Mouse (Mus musculus) layer of hippocampus, postnatal 14 days (tissue): ENCODE data around the gene G0s2. TPM values are rescaled to one million over a fixed set of nuclear protein-coding genes. Genes with fewer than 3 reads are reported as not detected.

Experiments used
- DNase-seq, 2 experiments: peaks; one replicate each; pipeline ENCODE4 v3.0.0; 2021 to 2022; ENCODE audit warnings: low spot score in 2 of 2, mixed read lengths in 1 of 2
- long read RNA-seq, 2 experiments: library from polyadenylated mRNA; stranded (forward); transcript quantifications; one replicate each; pipeline ENCODE4 v2.0.0; 2021
- total RNA-seq, 2 experiments: library from RNA; stranded (reverse); gene quantifications; 2 replicates each; pipeline ENCODE4 v1.2.3; 2021

G0s2 gene
- 10 to 100 TPM in 1 of 2 experiments, 1 to 10 TPM in 1; 9.3 to 12.1 TPM for total RNA-seq
- long read RNA-seq, experiment 1, transcript G0s2-201 (2 exons, 871 nt), result major isoform, 5 of 5 reads
- long read RNA-seq, experiment 1, partial matches to known transcripts, result 0 of 5 reads
- long read RNA-seq, experiment 1, other reads (novel, unspliced or antisense), result 0 of 5 reads
- long read RNA-seq, experiment 2, transcript G0s2-201 (2 exons, 871 nt), result major isoform, 8 of 8 reads
- long read RNA-seq, experiment 2, partial matches to known transcripts, result 0 of 8 reads
- long read RNA-seq, experiment 2, other reads (novel, unspliced or antisense), result 0 of 8 reads

DNA sequence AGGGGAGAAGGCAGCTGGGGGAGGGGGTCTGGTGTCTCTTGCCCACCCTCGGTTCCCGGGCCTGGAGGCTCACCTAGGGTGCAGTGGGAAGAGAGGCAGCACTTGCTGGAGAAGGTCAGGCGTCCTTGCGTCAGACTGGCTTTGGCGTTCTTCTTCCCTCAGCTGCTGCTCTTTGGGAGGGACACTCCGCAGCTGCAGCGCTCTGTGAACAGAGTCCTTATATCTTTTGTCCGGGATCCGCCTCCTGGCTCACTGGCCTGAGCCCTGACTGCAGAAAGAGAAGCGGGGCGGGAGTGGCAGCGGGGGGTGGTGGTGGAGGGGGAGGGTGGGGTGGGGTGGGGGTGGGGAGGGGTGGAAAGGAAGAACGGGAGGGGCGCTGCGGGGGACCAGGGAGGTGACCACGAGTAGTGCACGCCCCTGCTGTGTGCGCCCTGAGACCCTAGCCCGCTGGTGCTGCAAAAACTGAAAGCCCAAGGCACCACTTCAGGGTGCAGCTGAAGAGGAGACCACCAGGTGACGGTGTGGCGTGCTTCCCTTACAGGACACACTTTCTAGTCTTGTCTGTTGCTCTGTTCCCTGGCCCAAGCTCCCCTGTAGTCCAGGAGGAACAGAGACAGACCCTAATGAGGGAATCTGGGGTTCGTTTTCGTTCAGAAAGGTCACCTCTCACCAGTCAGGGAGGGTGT lies at the start of gene G0s2:
TSS of gene G0s2 (minus strand) at position 302 of the 686 bp plus-strand sequence.
- peak; percentile 53 to 69 for DNase-seq

DNA sequence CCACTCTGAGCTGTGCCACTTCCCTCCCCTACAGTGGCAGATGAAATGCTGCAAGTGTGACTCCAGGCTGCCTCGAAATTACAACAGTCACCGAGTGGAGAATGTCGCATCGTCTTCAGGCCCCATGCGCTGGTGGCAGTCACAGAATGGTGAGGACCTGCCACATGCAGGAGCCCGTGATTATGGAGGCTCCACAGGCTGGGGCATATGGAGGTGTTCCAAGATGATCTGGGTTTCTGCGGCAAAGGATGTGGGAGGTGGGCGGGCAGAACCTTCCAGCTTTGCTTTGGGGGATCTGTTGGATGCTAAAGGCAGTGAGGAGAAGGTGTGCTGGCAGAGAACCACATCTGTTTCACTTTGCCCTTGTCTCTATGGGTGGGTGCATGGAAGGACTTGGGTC lies 47.4 kb upstream of the G0s2 start:
- no peak for DNase-seq

DNA sequence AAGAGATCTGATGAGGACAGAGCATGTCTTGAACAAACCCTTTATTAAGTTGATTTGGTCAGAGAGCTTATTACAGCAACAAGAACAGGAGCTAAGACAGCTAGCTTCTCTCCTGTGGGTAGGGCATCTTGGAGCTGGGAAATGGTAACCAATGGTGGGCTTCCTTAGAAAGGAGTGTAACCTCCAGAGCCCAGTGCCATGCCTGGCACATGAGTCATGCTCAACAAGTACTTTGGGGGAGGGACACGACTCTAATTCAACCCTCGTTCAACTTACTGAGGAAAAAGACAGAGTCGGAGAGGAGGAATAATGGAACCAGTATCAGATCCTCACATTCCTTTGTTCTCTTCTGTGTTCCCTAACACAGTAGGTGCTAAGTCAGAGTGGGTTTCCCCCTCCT lies 46.7 kb upstream of the G0s2 start:
- DNase-seq, result no peak

DNA sequence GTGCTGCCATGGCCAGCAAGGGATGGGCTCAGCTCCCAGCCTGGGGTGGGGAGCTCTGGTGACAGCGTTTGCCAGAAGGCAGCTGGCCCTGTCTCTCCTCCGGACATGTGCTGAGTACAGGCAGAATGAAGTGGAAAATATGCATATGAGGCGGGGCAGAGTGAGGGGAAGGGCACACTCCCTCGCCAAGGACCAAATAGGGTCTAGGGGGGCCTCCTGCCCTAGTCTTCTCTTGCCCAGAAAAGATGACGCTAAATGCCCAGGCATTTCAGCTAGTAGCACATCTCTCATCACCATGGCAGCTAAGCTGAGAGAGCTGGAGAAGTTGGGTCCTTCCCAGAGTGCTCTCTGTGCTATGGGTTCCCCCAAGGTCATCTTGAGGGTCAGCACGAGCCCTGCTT lies 44.1 kb upstream of the G0s2 start:
- DNase-seq, result peak in 1 of 2 experiments; percentile 77

DNA sequence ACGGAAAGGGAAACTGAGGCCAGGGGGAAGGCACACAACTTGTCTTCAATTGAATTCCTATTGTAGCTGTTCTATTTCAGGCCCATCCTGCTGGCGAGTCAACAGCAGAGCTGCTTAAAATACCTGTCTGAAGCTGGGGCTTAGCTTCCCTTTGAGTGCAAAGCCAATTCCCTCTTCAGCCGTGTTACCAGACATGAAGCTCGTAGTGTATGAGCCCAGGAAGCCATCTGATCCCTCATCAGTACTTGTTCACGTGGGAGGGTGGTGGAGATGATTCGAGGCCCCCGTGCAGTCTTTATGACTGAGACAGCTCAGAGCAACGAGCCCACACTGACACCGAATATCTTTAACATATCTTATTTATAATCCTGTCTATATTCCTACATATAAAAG lies 43.3 kb upstream of the G0s2 start:
- DNase-seq, result no peak

DNA sequence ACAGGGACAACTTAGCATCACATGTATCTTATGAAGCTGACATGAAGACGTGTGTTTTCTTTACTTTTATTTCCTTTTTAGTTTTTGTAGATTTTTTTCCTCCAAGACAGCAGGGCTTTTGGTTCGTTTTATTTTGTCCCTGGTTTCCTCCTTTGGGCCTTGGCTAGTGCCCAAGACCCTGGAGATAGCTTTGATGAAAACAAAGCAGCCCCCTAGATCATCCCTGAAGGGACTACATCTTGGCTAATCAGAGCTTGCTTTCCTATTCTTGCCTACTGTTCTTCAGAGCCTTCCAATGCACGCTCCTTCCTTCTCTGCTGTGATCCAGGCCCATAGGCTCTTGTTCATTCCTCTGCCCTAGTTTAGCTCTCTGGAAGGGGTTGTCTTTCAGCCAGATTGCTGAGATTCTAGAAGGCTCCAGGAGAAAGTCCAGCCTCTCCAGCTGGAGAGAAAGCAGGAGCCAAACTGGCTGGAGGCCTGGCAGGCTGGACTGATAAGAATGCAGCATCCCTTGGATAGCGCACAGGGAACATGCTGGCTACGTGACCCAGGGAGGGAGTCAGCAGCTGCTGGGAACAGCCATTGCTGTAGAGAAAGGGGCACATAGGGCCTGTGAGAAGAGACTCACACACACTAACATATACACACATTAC lies 42.8 kb upstream of the G0s2 start:
- DNase-seq, result peak in 1 of 2 experiments; percentile 71

DNA sequence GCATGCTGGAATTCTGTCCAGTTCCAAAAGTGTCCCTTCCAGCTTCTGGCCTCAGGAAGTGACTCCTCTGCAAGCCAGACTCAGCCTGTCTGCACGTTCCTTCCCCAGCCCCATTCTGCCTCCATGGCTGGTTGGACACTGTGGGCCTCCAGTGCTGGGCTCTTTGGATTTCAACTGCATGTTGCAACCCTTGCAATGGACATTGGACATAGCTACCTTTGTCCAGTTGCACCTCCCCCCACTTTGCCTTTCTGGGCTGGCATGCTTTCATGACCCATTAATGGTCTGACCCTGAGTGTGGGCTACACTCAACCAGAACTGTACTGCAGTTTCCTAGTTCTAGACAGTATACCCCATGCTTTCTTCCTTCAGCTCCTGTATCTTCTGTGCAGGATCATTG lies 38.6 kb upstream of the G0s2 start:
- no peak for DNase-seq

DNA sequence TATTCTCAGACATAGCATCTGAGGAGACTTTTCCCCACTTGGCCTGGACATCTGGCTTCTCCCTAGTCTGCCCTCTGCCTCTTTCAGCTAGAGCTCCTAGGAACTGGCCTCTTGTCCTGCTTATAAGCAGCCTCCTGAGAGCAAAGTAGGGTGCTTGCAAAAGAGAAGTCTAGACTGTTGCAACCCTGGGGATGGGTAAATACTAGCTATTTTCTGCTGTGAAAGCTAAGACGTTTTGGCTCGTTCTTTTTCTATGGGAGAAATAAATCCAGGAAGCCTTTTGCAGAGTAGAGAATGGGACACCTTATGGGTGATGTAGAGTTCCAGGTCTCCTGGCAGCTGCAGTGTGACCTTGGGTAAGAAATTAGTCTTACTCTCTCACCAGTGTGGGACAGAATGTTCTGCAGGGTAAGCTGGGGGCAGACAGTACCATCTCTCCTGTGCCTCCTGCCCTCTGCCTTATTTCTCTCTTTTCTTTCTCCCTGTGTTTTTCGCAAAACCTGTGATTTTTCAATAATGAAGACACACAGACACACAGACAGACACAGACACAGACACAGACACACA lies 37.6 kb upstream of the G0s2 start:
- DNase-seq, result no peak

DNA sequence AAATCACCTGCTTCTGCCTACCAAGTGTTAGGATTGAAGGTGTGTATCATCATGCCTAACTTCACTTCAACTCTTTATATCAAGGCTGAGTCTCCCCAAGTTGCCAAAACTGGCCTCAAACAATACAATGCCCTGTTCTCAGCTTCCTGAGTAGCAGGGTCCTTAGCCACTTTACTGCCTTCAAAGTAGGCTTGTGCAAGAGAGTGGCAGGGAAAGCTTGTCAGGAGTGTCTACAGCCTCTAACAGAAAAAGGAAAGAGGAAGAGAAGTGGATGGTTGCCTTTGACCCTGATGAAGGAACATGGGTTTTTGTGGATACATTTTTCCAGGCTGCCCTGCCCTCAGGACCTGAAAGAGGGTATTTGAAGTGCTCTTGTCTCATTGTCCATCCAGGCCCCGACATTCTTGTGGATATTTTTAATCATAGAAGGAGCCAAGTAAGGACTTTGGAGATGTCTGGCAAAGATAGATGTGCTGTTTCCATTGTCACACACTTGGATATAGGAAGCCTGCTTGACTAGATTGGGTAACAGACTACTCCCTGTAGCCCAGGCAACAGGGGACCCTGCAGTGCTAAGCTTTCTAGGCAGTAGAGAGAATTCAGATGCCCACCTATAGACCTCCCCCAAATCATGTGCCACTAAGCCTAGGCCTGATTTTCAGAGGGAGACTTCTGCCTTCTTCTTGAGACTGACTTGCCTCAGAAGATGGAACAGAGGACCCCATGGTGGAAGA lies 36.9 kb upstream of the G0s2 start:
- DNase-seq, result no peak

DNA sequence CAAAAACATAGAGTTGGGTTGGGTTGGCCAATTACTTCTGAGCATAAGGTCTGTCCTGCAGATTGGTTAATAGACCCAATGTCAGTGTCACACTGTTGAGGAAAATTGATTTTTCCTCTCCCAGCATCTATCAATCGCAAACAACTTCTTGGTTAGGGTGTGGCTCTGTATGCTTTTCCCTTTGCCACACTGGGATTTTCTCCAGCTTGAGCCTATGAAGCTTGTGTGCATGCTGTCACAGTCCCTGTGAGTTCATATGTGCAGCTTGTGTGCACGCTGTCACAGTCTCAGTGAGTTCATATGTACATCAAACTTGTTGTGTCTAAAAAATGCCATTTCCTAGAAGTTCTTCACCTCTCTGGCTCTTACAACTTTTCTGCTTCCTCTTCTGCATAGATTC lies 33.8 kb upstream of the G0s2 start:
- DNase-seq, result no peak

DNA sequence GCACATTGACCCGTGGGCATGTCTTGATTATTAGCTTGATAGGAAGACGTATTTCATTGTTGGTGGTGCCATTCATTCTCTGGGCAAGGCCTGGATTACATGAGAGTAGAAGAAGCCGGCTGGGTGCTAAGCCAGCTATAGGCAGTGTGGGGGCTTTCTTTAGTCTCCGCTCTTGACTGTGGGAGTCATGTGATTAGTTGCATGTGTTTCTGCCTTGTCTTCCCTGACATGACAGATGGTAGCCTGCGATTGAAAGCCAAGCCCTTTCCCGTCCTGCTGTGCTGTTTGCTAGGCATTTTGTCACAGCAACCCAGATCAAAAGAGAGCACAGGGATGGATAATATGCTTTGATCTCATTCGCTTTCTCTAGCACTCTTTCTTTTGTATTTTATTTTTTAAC lies 32.4 kb upstream of the G0s2 start:
- peak in 1 of 2 experiments; percentile 67 for DNase-seq

DNA sequence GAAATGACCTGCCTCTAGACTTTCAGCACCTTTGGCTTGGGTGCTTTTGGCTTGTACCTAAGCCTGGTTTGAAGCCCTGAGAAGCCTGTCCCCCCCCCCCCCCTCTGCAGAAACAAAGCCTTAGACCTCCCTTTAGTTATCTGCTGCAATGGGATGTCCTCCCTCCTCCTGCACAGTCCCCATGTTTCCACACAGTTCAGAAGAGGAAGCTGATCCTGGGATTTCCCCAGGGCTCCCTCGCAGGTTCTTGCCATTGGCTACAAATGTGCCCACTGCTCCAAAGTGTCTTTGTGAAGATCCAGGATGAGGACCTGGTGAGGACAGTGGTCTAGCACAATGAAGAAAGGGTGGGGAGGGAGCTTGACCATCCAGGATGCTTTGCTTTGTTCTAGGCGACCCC lies 30.1 kb upstream of the G0s2 start:
- no peak for DNase-seq

DNA sequence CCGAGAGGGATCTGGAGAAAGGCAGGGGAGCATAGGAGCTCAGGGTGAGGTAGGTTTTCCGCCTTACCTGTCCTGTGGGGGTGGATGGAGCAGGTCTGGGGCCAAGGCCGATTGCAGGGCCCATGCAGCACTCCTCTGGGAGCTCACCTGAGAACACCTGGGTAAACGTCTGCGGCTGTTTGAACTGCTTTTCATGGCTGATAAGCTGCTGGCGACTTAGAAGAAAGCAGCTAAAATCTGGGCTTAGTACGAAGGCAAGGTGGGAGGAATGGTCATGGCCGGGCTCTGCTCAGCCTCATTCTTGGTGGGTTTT lies 29.0 kb upstream of the G0s2 start:
- no peak for DNase-seq

DNA sequence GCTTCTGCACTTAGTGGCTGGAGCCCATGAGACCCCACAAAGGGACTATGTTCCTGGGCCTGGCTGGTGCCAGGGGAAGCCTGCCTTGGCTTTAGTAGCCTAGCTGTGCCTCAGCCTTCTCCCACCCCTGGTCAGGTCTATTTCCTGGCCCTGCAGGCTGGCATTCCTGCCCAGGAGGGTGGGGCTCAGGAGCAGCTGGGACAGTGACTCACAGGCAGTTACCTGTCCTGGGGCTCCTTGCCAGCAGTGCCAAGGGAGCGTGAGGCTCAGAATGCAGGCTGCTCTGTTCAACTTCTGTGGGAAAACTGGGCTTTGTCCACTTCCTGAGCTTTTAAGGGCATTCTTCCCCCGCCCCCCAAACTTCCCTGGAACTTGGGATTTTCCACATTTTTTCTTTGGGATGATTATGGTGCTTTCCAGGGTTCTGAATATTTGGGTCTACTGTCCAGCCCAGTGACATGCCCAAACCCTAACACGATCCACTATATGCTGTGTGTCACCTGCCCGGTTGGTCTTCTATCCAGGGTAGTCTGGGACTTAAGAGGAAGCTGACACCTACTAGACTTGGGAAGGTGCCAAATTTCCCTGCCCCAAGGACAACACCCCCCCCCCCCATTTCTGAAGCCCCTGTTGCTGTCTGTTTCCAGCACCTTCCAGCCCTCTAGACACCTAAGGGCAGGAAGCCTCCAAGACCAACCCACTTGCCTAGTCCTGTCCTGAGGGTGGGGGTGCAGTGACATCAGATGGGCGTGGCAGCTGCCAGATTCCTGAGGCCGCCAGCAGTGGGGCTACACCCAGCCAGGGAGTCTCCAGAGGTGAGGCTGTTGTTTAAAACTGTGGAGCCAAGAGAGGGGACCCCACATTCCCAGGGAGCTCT lies 28.4 kb upstream of the G0s2 start:
- no peak for DNase-seq

DNA sequence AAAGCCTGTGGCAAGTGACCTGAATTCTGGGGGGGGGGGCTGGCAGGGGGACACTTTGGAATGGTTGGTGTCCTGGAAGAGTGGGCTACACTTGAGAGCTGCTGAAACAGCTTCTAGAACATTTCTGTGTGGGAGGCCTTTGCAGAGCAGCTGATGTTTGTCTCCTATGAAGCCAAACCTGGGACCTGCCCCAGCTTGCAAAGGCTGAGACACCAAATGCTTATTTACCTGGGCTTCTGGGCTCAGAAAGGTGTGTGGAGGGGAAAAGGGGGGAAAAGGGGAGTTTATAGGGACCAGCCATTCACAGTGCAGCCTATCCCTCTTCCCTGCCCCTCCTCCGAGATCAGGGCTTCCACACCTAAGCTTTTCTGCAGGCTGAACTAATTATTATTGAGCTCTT lies 27.0 kb upstream of the G0s2 start:
- no peak for DNase-seq

DNA sequence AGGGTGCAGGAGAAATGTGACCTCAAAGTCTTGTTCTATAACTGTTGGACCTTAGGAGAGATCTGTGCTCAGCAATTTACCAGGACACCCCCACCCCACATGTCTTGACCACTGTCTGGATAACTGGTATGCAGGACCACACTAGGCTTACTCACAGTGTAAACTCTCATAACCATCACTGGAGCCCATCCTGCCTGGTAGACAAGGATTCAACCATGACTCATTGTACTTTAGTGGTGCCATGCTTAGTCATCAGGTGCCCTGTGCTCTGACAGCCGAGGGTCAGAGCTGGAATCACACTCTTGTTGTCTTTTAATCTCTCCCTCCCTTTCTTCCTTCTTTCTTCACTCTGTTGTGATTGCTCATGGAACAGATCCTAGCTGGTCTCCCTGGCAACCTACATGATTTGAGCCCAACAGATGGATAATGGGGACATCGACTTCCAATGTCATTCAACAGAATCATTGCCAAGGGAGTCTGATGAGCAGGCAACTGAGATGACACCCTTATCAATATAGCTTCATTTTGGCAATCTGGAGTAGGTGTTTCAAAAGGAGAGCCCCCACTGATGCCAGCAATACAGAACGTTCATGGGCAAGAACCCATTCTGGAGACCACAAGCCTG lies 25.2 kb upstream of the G0s2 start:
- peak in 1 of 2 experiments; percentile 25 for DNase-seq

DNA sequence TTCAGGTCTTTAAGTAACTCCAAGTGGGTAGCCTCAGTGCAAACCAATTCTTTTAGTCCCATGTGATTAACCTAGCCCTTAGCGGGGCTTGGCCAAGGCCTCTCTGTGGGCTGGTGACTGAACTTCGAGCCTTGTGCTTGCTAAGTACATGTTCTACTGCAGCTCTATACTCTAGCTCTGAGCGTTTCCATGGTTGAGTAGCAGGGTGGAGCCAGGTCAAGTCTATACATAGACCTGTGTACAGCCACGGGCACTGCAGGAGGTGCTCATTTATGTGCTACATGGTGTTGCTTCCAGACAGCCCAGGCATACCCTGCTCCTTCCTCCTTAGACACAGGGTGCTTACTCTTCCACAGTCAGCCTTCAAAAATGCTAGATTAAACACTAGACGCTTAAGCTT lies 22.9 kb upstream of the G0s2 start:
- no peak for DNase-seq

DNA sequence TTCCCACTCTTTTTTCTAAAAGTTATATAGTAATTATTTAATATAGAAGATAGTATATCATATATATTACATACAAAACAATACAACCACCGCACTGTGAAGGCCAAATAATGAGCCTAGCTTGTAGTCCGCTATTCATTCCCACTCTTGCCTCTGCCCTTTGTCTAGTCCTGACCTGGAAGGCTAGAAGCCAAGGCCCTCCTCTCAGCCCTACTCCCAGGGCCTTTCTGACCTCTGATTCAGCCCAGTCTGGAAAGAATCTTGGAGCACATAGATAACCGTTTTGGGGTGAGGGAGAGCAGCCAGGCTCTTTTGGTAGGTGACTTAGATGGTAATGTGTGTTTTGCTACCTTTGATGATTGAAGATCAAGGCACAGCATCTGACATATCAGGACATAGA lies 20.9 kb upstream of the G0s2 start:
- DNase-seq, result no peak

DNA sequence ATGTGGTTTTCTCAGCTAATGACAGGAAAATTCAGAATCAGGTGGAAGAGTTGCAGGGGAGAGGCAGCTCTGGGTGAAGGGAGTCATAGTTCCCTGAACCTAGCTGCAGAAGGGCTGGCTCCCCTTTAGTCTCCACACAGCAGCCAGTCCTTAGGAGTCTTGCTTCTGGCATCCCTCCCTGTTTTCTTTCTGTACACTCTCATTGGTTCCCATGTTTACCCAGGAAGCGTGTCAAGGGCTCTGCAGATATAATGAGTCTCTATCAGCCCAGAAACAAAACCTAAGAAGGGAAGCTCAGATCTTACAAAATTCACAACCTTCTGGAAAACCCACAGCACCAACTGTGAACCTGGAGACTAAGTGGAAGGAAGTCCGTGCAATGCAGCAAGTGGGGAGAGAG lies 20.0 kb upstream of the G0s2 start:
- no peak for DNase-seq

DNA sequence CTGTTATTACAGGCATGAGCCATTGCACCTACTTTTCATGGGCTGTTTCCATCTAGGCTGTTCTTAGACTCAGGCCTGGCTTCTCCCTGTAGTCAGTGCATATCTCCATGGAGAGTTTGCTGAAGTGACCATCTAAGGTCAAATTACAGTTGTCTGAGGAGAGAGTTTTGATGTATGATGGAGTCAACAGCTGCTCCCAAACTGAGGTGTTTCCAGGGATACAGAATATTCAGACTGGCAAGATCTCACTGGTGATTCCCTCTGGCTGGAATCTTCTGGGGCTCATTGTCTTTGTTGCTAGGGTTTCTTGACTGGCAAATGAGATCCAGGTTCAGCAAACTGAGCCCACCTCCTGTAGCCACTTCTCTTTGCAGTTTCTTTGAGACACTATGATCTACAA lies 17.7 kb upstream of the G0s2 start:
- DNase-seq, result no peak
